Mouse (Mus musculus) hematopoietic stem cell, adult 5-6 weeks (primary cell): ENCODE measurements around the gene Bves. TPM values are rescaled to one million over a fixed set of nuclear protein-coding genes. Genes with fewer than 3 reads are reported as not detected.
"Not testable (repeated sequence)": the region's sequence is repeated elsewhere in the genome, so short reads cannot be mapped to it uniquely, and the experiment has no call there.

Experiments
- ATAC-seq, 2 experiments: fragments of 125-278 bp in 1 of 2; replicated peaks in 1 of 2; 2 replicates each; pipeline ENCODE4 v1.8.0; 2016 to 2017; ENCODE audit warnings: inconsistent platforms in 2 of 2, mild to moderate bottlenecking in 2 of 2, moderate number of reproducible peaks in 2 of 2, low read depth in 1 of 2, moderate TSS enrichment in 1 of 2; ENCODE audit not compliant: low FRiP score in 2 of 2, poor library complexity in 2 of 2, severe bottlenecking in 2 of 2, insufficient read depth in 1 of 2, low TSS enrichment in 1 of 2
- total RNA-seq: library from RNA; stranded (forward); fragments of 172-1452, 232-1000 nt; gene quantifications from 2 replicates; pipeline ENCODE4 v1.2.3, GENCODE M21; 2017

Gene Bves
- not detected in 2 replicates for total RNA-seq

DNA sequence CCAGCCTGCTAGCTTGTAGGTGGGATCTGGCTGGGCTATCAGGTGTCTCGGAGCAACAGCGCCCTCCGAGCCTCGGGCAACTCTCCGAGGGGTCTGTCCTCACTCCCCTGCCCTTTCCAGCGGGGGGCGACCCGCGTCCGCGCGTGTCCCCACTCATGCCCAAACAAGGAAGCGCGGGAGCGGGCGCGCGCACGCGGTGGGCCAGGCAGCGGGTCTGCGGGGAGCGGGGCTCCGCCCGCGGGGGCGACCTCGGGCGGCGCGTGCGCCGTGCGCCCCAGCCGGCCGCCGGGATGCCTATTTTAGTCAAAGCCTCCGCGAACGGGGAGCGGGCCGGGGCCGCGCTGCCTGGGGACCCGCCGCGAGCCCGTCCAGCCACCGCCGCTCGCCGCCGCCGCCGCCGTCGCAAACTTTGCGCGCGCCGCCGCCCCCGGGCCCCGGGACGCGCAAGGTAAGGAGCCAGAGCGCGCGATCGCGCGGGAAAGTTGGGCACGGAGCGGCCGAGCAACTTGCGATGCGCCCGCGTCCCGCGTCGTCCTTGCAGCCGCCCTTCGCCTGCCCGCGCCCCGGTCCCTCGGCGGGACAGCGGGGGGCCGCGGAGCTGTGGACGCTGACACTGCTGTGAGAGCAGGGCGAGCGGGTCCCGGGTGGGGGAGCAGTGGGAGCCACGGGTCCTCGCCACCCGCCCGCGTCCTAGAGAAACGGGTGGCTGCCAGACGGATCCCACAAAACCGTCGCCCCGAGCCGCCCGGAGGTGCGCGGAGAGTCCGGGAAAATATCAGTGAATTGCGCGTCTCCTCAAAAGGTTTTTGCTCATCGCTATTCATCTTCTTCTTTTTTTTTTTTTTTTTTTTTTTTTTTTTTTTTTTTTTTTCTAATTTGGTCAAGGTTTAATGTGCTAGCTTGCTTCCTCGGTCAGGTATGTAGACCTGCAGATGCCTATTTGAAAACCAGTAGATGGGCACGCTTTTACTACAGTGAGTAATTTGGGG is at the start of gene Bves:
Gene Bves (plus strand): TSS at position 339 of the 989 bp plus-strand sequence.
- no peak for ATAC-seq

DNA sequence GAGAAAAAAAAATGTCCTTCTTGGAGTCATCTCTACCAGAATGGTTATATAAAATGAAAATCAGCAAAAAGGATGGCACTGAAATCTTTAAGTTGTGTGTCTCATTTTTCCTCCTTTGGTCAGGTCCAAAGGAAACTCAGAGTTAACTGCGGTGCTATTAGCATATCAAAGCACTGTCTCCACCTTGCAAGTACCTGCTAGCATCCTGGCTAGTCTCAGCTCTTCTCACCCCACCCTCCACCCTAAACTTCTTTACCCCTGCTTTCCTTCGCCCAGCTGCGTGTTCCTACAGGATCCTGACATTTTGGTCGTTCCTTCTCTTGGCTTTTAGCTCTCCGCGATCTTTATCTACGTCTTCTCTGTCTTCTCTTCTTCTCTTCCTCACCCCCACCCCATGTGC is 47.2 kb upstream of the Bves start:
- ATAC-seq: no peak

DNA sequence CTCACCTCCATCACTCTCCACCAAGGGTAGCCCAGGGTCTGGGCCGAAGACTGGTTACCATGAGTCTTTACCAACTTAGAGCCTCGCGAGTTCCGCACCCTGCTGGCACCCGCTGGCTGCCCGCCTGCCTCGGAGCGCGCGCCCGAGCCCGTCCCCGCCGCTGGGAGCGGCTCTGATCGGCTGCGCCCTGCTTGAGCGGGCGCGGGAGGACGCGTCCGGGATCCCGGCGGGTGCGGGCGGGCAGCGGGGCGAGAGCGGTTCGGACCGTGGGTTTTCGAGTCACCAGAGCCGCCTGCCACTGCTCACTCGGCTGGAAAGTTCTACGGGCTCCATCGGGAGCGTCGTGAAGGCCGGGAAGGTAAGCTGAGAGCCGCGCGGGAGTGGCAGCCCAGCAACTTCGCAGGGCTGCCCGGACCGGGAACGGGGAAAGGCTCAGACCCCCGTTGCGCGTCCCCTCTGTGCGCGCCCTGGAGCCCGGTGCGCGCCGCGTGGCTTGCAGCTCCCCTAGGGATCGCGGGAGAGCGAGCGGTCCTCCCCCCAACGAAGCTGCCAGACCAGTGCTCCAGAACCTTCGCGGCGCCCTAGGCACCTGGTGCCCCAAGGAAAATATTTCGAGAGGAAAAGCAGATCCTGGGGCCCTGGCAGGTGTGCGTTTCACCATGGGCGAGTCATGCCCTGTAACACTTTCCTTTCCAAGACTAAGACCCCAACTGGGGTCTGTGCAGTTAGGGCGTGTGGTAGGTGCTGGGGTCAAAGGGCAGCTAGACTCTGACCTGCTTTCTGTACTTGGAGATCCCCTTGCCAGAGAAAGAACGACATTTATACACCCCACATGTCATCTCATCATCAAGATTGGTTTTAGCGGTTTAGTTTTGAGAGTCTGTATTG is 46.1 kb upstream of the Bves start:
- 0 out of 4 replicates have a peak, but pooled peaks have one; percentile 25 to 42 for ATAC-seq

- ATAC-seq: no peak
These were observed 45.0 kb upstream of the Bves start for GRCm38 (mm10) chr10:45290618-45291017.

DNA sequence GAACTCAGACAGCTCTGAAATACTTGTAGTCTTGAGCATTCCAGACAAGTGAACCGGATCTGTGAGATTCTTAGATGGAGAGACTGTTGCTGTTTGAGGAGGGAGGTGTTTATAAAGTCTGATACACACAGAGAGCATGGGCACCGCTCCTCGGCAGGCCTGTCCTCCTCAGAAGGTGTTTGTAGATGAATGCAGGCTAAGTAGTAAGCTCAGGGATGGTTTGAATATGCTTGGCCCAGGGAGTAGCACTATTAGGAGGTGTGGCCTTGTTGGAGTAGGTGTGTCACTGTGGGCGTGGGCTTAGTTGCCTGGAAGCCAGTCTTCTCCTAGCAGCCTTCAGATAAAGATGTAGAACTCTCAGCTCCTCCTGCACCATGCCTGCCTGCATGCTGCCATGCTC is 43.4 kb upstream of the Bves start:
- not testable (repeated sequence) for ATAC-seq

GRCm38 (mm10) chr10:45295093-45295492 is 40.5 kb upstream of the Bves start:
- ATAC-seq: no peak

- ATAC-seq: no peak
These were observed 37.1 kb upstream of the Bves start for GRCm38 (mm10) chr10:45298503-45298902.

DNA sequence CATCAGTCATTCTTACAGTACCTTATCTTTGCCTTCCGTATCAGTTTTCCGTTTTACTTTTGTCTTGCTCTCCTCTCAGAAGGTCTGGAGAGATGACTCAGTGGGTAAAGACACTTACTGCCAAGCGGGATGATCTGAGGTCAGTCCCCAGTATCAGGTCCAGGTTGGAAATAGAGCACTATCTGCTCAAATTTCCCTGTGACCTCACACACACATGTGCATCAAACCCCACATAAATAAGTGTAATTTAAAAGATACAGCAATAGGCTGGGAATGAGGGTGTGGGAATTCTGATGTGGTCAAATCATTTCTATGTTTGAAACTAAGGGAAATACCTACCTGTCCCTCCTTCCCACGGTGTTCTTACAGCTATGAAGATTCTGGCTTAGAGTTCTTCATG is 36.1 kb upstream of the Bves start:
- ATAC-seq: no peak

- no peak for ATAC-seq
These were observed 32.1 kb upstream of the Bves start for GRCm38 (mm10) chr10:45303315-45304036.

- ATAC-seq: no peak
These were observed 30.4 kb upstream of the Bves start for GRCm38 (mm10) chr10:45305173-45305572.

DNA sequence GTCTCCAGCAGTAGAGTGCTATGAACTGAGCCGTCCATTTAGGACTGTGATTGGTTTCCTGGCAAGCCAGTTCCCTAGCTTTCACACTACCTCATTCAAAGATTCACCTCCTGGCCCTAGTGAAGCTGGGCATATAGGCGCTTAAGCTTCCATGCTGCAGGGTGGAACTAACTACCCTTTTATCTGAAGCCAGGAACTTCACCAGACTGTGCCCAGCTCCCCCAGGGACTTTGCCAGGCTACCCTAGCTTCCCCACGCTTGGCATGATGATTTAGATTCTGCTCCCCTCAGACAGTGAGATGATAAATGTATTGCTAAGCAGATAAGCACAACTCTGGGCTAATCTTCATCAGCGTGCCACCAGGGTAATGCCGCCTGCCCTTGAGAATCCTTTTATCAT is 24.4 kb upstream of the Bves start:
- no peak for ATAC-seq

DNA sequence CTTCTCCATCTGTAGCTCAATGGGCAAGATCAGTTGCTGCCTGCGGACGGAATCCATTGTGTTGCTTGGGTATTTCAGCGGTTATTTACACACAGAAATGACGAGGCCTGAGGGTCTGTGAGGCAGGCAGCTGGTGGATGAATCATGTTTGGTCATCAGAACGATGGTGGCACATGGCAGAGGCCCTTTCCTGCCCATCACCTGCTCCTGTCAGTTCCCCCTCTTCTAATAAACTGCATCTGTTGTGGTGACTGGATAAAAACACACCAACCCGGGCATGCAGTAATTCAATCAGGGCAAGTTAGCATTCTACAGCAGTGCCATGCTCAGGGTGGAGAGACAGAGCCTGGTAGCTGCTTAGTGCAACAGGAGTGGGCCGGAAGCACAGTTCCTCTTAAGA is 23.9 kb upstream of the Bves start:
- ATAC-seq: no peak

- no peak for ATAC-seq
These were observed 20.7 kb upstream of the Bves start for GRCm38 (mm10) chr10:45314865-45315264.

DNA sequence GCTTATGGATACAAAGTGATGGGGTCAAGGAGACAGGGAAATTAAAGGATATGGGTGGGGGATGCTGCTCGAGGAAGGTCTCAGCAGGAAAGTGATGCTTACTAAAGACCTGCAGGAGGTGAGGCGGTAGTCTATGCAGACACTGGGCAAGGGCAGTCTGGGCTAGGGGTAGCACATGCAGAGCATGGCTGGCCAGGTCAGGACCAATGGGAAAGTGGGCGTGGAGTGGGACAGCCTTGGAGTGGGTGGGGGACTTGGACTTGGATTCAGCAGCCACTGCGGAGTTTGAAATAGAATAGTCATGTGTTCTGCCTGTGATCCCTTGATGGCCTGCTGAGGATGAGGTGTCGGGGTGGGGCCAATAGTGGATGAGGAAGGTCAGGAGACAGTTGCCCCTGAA is 16.6 kb upstream of the Bves start:
- no peak for ATAC-seq

GRCm38 (mm10) chr10:45320296-45320695 is 15.3 kb upstream of the Bves start:
- no peak for ATAC-seq

DNA sequence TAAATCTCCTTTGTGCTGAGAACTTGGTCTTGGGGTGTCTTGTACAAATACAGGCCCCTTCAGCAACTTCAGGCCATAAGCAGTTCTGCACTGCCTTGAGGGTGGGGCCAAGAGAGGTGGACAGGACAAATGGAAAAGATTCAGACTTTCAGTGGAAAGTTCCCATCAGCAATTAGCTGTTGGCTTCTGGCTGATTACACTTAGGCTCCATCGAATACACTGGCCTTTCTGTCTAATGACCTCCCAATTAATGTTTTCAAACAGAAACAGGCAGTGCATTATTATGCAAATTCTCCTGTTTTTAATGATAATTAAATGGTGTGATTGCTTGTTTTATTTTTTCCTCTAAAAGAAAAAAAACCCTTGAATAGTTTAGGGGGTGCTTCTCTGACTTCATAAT is 11.4 kb upstream of the Bves start:
- ATAC-seq: no peak

DNA sequence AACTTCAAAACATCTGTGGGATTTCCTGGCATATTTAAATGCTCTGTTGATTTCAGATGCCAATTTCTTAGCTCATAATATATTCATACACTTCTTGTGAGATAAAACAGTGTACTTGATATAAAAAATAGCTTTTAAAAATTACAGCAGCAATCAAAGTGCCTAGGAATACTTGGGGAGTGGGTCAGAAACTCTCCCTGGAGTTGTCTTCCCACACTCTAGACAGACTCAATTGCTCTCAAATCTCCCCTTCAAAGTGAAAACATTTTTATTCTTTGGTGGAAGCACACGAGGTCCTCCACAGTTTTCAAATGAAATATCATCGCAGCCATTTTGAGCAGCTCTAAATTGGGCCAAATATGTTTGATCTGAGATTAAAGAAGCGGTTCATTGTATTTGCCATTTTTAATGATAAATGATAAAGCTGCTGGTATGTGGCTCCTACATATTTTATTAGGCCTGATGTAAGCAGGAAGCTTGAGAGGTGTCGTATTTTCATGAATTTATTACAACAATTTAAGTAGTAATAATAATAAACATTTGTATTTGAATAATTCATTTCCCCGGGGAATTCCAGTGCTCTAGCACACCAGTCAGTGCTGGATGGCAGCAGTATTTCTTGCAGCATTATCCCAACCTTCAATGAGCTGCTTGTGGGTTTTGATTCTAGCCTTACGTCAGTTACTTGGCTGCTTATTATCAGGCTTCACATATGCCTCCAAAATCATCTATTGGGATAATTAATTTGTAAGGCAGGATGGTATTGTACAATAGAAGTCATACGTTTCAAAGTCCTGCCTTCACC is 7.2 kb upstream of the Bves start:
- ATAC-seq: no peak
